Mouse (Mus musculus) heart, embryonic 10.5 days (tissue): Measurements from ENCODE around the gene Zbtb22. TPM values are rescaled to one million over a fixed set of nuclear protein-coding genes. Genes with fewer than 3 reads are reported as not detected.
"Not testable (repeated sequence)": the region's sequence is repeated elsewhere in the genome, so short reads cannot be mapped to it uniquely, and the experiment has no call there.

Experiments used
- DNase-seq: peaks from one replicate; pipeline ENCODE4 v3.0.0-alpha.2; 2017; ENCODE audit warnings: low spot score
- H3K27ac ChIP-seq: fragments of 300-500 bp; sonication (generic); 2 replicates; pipeline ENCODE4 v1.5.1; 2016; ENCODE audit warnings: mild to moderate bottlenecking
- H3K27me3 ChIP-seq: fragments of 300-500 bp; sonication (generic); 2 replicates; pipeline ENCODE4 v1.6.1; 2016; ENCODE audit warnings: mild to moderate bottlenecking; ENCODE audit not compliant: poor library complexity, insufficient read depth, severe bottlenecking
- H3K36me3 ChIP-seq: fragments of 300-500 bp; sonication (generic); 2 replicates; pipeline ENCODE4 v1.6.1; 2016; ENCODE audit warnings: mild to moderate bottlenecking, moderate library complexity
- H3K4me1 ChIP-seq: fragments of 300-500 bp; sonication (generic); 2 replicates; pipeline ENCODE4 v1.6.1; 2016; ENCODE audit warnings: mild to moderate bottlenecking
- H3K4me3 ChIP-seq: fragments of 300-500 bp; sonication (generic); 2 replicates; pipeline ENCODE4 v1.5.1; 2016; ENCODE audit warnings: mild to moderate bottlenecking, moderate library complexity
- H3K9me3 ChIP-seq: fragments of 300-500 bp; sonication (generic); 2 replicates; pipeline ENCODE4 v1.6.1; 2016; ENCODE audit warnings: mild to moderate bottlenecking, moderate library complexity
- WGBS: fragments of 180-500 bp; shearing (Covaris S2); methylation state at CpG from one replicate; pipeline ENCODE4 v1.1.7; 2016; 5-methylcytosine and 5-hydroxymethylcytosine counted together
- polyA plus RNA-seq: library from polyadenylated mRNA; unstranded; fragments of >200 nt; fragmentation: Nextera tagmentation; extraction: Ambion mirVana; gene quantifications from 2 replicates; pipeline ENCODE4 v1.2.1, GENCODE M21; 2016

Gene Zbtb22
- polyA plus RNA-seq, 1 experiment from 2014 or later = 17.3 TPM

DNA sequence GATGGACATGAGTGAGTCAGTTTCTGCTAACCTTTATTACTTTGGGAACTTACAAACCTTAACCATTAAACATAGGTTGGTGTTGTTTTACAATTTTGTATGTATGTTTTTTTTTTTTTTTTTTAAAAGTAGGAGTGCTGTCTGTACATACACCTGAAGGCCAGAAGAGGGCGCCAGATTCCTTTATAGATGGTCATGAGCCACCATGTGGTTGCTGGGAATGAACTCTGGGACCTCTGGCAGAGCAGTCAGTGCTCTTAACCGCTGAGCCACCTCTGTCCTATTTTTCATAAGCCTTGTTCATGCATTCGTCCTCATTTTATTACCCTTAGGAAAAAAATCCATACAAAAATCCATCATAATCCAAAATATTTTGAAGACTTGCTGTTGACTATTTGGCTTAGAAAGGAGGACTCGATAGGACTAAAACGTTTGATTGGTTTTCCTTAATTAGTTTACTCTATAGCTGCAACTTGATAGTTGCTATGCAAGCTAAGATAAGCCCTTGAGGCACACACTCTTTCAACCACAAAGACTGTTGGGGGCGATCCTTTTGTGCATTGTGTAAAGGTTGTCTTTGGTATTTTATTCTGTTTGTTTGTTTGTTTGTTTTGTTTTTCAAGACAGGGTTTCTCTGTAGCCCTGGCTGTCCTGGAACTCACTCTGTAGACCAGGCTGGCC, 18.4 kb upstream of the Zbtb22 start:
- DNase-seq = no peak
- Histone ChIP-seq H3K4me3 (no peak overlapping the region), H3K27ac (no peak overlapping the region), H3K9me3 (no peaks in the 10 kb centered on the region), H3K4me1 (peaks cover 8% of the 10 kb centered on the region), H3K36me3 (no peaks in the 10 kb centered on the region), H3K27me3 (no peaks in the 10 kb centered on the region)
- 41% methylated on average over 6 of the region's 6 CpGs for WGBS

DNA sequence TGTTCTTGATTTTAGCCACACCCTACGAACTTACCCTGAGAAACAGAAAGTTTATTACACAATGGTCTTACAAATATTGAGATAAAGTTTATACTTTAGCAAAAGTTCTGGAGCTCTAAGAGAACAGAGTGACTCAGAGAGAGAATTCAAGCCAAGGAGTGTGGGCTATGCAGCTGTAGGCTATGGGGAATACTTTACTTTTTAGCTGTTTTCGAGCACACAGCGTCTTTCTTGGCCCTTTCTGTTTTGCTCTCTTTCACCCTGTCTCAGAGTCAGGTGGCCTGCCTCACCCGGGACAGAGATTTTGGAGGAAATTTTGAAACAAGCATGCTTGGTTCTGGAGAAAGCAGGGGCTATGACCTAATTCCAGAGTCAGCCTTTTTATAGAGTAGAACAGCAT, 17.5 kb upstream of the Zbtb22 start:
- not testable (repeated sequence) for DNase-seq, H3K27ac ChIP-seq, H3K36me3 ChIP-seq, H3K4me1 ChIP-seq, H3K27me3 ChIP-seq, H3K9me3 ChIP-seq, H3K4me3 ChIP-seq
- 85% methylated on average over 4 of the region's 4 CpGs for WGBS

- 75% methylated on average over 4 of the region's 4 CpGs for WGBS
- no peak for DNase-seq
- Histone ChIP-seq H3K36me3 (no peaks in the 10 kb centered on the region), H3K4me3 (no peak overlapping the region), H3K27me3 (no peaks in the 10 kb centered on the region), H3K4me1 (peaks cover 8% of the 10 kb centered on the region), H3K27ac (0 out of 2 replicates have a peak overlapping the region, but pooled peaks have one; percentile 59), H3K9me3 (no peaks in the 10 kb centered on the region)
Observed at GRCm38 (mm10) chr17:33899642-33900041, 16.1 kb upstream of the Zbtb22 start.

GRCm38 (mm10) chr17:33900281-33900988, 15.3 kb upstream of the Zbtb22 start:
- H3K27me3 ChIP-seq = no peaks in the 10 kb centered on the region
- no peak for DNase-seq
- no peaks in the 10 kb centered on the region for H3K36me3 ChIP-seq
- H3K4me3 ChIP-seq = no peak overlapping the region
- H3K9me3 ChIP-seq = no peaks in the 10 kb centered on the region
- H3K4me1 ChIP-seq = peaks cover 8% of the 10 kb centered on the region
- peak overlapping the region; percentile 59; the same call in 1 of the 2 replicates for H3K27ac ChIP-seq
- WGBS = 55% methylated on average over 7 of the region's 7 CpGs

- H3K4me1 ChIP-seq = peaks cover 8% of the 10 kb centered on the region
- WGBS = 82% methylated on average over 4 of the region's 4 CpGs
Observed at GRCm38 (mm10) chr17:33900989-33901314, 14.8 kb upstream of the Zbtb22 start.

DNA sequence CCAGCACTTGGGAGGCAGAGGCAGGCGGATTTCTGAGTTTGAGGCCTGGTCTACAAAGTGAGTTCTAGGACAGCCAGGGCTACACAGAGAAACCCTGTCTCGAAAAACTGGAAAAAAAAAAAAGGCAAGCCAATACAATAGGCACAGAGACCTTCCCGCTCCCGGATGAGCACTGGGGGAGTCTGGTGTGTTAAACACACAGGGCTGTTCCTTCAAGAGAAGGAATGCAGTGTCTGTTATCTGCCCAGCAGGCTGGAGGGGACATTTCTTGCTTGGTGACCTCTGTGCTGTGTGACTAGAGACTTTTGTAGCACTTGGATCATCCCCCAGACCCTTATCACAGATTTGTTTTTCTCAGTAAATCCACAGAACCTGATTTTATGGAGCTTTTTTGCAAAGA, 14.1 kb upstream of the Zbtb22 start:
- Histone ChIP-seq H3K27ac (no peak overlapping the region), H3K27me3 (no peaks in the 10 kb centered on the region), H3K36me3 (no peaks in the 10 kb centered on the region), H3K4me3 (no peak overlapping the region), H3K9me3 (no peaks in the 10 kb centered on the region), H3K4me1 (peaks cover 8% of the 10 kb centered on the region)
- no peak for DNase-seq
- WGBS = 53% methylated on average over 4 of the region's 4 CpGs

More at GRCm38 (mm10) chr17:33900989-33901314, 14.8 kb upstream of the Zbtb22 start:
- no peaks in the 10 kb centered on the region for H3K27me3 ChIP-seq
- no peak for DNase-seq
- H3K27ac ChIP-seq = no peak overlapping the region
- H3K9me3 ChIP-seq = no peaks in the 10 kb centered on the region
- no peaks in the 10 kb centered on the region for H3K36me3 ChIP-seq
- no peak overlapping the region for H3K4me3 ChIP-seq

- no peak for DNase-seq
- Histone ChIP-seq H3K4me1 (peaks cover 8% of the 10 kb centered on the region), H3K4me3 (no peak overlapping the region), H3K27ac (no peak overlapping the region), H3K9me3 (no peaks in the 10 kb centered on the region), H3K36me3 (no peaks in the 10 kb centered on the region), H3K27me3 (no peaks in the 10 kb centered on the region)
- WGBS = 66% methylated on average over 4 of the region's 4 CpGs
Observed at GRCm38 (mm10) chr17:33902079-33902478, 13.6 kb upstream of the Zbtb22 start.

GRCm38 (mm10) chr17:33902491-33902890, 13.2 kb upstream of the Zbtb22 start:
- Histone ChIP-seq H3K27ac (no peak overlapping the region), H3K9me3 (no peaks in the 10 kb centered on the region), H3K4me1 (peaks cover 8% of the 10 kb centered on the region), H3K4me3 (no peak overlapping the region), H3K36me3 (no peaks in the 10 kb centered on the region), H3K27me3 (no peaks in the 10 kb centered on the region)
- no peak for DNase-seq
- WGBS = 82% methylated on average over 7 of the region's 7 CpGs

DNA sequence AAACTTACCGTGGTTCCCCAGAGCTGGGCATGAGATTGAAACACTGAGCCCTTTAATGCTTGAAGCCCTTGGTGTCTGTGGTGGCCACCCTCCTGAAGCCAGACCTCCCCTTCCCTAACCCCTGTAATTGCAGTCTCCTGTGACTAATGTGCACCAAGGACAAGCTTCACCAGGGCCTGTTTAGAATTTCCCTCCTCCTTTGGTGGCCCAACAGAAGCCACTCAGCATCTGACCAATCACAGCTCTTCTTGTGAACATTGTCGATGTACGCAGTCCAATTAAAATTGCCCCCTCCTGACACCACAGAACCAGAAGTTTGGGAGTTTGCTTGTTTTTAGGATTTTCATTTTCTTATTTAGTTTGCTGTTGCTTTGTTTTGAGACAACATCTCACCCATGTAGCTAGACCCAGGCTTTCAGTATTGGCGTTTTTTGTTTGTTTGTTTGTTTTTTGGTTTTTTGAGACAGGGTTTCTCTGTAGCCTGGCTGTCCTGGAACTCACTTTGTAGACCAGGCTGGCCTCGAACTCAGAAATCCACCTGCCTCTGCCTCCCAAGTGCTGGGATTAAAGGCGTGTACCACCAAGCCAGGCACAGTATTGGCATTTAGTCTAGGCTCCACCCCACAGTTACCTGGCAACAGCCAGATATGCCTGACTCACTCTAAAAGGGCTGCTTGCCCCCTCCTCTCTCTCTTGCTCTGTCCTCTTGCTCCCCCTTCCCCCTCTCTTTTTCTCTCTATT, 11.6 kb upstream of the Zbtb22 start:
- not testable (repeated sequence) for H3K27ac ChIP-seq, H3K4me3 ChIP-seq, DNase-seq, H3K27me3 ChIP-seq, H3K36me3 ChIP-seq, H3K9me3 ChIP-seq
- 75% methylated on average over 6 of the region's 6 CpGs for WGBS
- H3K4me1 ChIP-seq = peaks cover 19% of the 10 kb centered on the region

DNA sequence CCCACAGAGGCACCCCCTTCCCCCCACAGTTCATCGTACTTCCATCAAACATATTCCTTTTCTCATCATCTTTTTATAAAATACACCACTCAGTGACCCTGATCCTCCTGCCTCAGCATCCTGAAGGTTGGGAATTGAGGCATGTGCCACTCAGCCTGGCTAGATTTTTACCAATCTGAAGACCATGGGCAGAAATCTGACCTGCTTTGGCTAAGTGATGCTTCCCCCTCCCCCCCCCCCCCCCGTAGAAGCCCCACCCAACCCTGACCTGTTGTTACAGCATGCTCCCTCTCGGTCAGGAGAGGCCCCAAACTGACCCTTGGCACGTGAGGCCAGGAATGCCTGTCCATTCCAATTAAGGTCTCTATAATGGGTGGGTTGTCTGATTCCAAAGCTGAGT, 10.9 kb upstream of the Zbtb22 start, which contains the start of gene Platr17:
Platr17 (plus strand) TSS at position 301 of the 400 bp plus-strand sequence.
- peaks cover 19% of the 10 kb centered on the region for H3K4me1 ChIP-seq
- H3K9me3 ChIP-seq, H3K27me3 ChIP-seq, DNase-seq, H3K4me3 ChIP-seq, H3K36me3 ChIP-seq, H3K27ac ChIP-seq: not testable (repeated sequence)
- WGBS = 28% methylated on average over 4 of the region's 4 CpGs

DNA sequence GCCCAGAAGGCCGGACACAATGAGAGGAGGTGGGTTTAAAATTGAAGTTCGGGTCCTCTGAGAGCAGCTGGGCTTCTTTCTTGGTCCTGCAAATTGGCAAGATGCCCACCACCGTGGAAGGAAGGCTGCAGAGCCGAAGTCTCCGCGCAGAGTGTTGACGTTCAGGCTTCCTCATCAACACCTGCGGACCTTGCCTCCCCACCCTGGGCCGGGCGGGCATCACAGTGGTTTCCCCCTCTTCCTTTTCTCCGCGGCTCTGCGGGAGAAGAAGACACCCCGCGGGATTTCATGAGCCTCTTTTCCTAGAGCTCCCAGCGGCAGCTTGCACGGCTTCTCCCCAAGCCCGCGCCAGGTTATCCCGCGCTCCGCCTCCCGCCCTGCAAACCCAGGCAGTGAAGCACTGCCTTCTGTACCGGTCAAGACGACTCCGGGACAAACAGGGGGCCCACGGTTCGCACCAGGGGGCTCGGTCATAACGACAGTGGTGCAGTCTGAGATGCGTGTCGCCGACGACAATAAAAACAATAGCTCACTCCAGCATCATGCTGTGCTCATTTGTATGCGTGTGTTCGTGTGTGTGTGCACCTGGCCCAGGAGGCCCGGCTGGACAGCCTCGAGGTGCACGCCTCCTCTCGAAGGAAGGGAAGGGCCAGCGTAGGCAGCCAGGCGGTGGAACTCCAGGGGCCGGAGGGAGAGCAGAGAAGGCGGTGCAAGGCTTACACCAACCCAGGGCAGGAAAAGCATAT, 7.2 kb upstream of the Zbtb22 start:
- Histone ChIP-seq H3K4me1 (peaks cover 28% of the 10 kb centered on the region), H3K36me3 (peaks cover 31% of the 10 kb centered on the region), H3K9me3 (no peaks in the 10 kb centered on the region), H3K4me3 (peak overlapping the region; percentile 90), H3K27me3 (no peaks in the 10 kb centered on the region), H3K27ac (peak overlapping the region; percentile 91)
- WGBS = under 1% methylated on average over 43 of the region's 44 CpGs
- peak; percentile 85 for DNase-seq

- WGBS = 1% methylated on average over 68 of the region's 68 CpGs
Observed at GRCm38 (mm10) chr17:33909077-33909868, 6.4 kb upstream of the Zbtb22 start, which contains the start of gene Daxx. Gene Daxx, plus strand, starts transcription at chr17:33909414.

More at GRCm38 (mm10) chr17:33909077-33909868, 6.4 kb upstream of the Zbtb22 start, which contains the start of gene Daxx:
- Histone ChIP-seq H3K36me3 (peaks cover 38% of the 10 kb centered on the region), H3K9me3 (no peaks in the 10 kb centered on the region), H3K27me3 (no peaks in the 10 kb centered on the region), H3K4me1 (peaks cover 32% of the 10 kb centered on the region), H3K4me3 (peak within 1 kb of the TSS; percentile 90), H3K27ac (peak within 1 kb of the TSS; percentile 91)
- peak; percentile 99 for DNase-seq
